Mouse (Mus musculus): ENCODE results near the gene Kpna1. TPM values are rescaled to one million over a fixed set of nuclear protein-coding genes. Genes with fewer than 3 reads are reported as not detected.

The Kpna1 gene
- total and polyA plus RNA-seq, 3 experiments, result 22.1 to 63.9 (median 57.9) TPM

- no peak overlapping the region for H3K27ac ChIP-seq (ENCODE audit: insufficient read depth, low read depth)
- DNase-seq (ENCODE audit: extremely low read depth), result no peak
- H3K9ac ChIP-seq (ENCODE audit: insufficient read depth, low read depth), result no peak overlapping the region
- in situ Hi-C loops (cut with MboI; ENCODE audit: low pct_ligation_motif_present, low pct_unique_long_range_greater_than_20kb, low sequenced_read_pairs) (no loop called here), dilution Hi-C loops (cut with MboI; ENCODE audit: extremely low pct_ligation_motif_present, extremely low pct_unique_long_range_greater_than_20kb, low sequenced_read_pairs) (no loop called here)
- H3K4me3 ChIP-seq (replicated peaks in 1 of 3; ENCODE audit: low read depth in 2 of 3, low read length in 2 of 3, poor library complexity in 1 of 3), result no peak overlapping the region
- no peaks in the 10 kb centered on the region for H3K27me3 ChIP-seq (replicated peaks)
- TF ChIP-seq TBP (conservative IDR thresholded peaks at IDR 0.05; ENCODE audit: low read depth, low read length), result 0 out of 2 replicates have a peak, but pooled peaks have one; percentile 59
- peak in 1 of 2 experiments; percentile 63; a peak in 2 of 4 replicates for TF ChIP-seq CTCF (conservative IDR thresholded peaks at IDR 0.05 in 1 of 2, IDR thresholded peaks at IDR 0.05 in 1 of 2; ENCODE audit: low read depth in 2 of 2, low read length in 2 of 2)
- no peak for TF ChIP-seq ZC3H11A (IDR thresholded peaks at IDR 0.05; ENCODE audit: low read depth, low read length)
- TF ChIP-seq SMC3 (IDR thresholded peaks at IDR 0.05; ENCODE audit: low read depth, low read length), result peak; percentile 36
- TF ChIP-seq CHD1 (IDR thresholded peaks at IDR 0.05; ENCODE audit: low read depth, low read length), result no peak
- no peak for TF ChIP-seq MAFK (IDR thresholded peaks at IDR 0.05; ENCODE audit: insufficient replicate concordance, low read length)
- TF ChIP-seq PAX5 (IDR thresholded peaks at IDR 0.05; ENCODE audit: low read length), result no peak
- no peak for TF ChIP-seq ETS1 (conservative IDR thresholded peaks at IDR 0.05; ENCODE audit: low read depth, low read length)
- TF ChIP-seq ELF1 (IDR thresholded peaks at IDR 0.05; ENCODE audit: low read depth, low read length), result no peak
- peak; percentile 89 for TF ChIP-seq ZNF384 (IDR thresholded peaks at IDR 0.05; ENCODE audit: low read depth, low read length)
- no peak for TF ChIP-seq USF1 (IDR thresholded peaks at IDR 0.05; ENCODE audit: low read depth, low read length)
- TF ChIP-seq HCFC1 (IDR thresholded peaks at IDR 0.05; ENCODE audit: low read depth, low read length), result no peak
- peak; percentile 43 for TF ChIP-seq RAD21 (IDR thresholded peaks at IDR 0.05; ENCODE audit: low read depth, low read length)
- H3K4me2 ChIP-seq (ENCODE audit: insufficient read depth, low read depth, poor library complexity, severe bottlenecking), result no peak overlapping the region
- no peaks in the 10 kb centered on the region for H3K4me1 ChIP-seq (ENCODE audit: control insufficient read depth in 1 of 2, insufficient read depth in 2 of 2)
- H3K9me3 ChIP-seq (replicated peaks; ENCODE audit: low read length), result no peaks in the 10 kb centered on the region
- no peaks in the 10 kb centered on the region for H3K79me2 ChIP-seq (replicated peaks; ENCODE audit: control insufficient read depth, extremely low read depth, insufficient read depth, poor library complexity, severe bottlenecking)
- peaks cover 46 to 83% of the 10 kb centered on the region in 2 experiments for H3K36me3 ChIP-seq (replicated peaks in 1 of 2; ENCODE audit: control insufficient read depth in 1 of 2, insufficient read depth in 1 of 2, low read length in 1 of 2)
Observed at GRCm38 (mm10) chr16:35967319-35967718, 11.2 kb upstream of the Kpna1 start.

- Histone ChIP-seq H3K9ac (ENCODE audit: insufficient read depth, low read depth) (no peak overlapping the region), H3K79me2 (replicated peaks; ENCODE audit: control insufficient read depth, extremely low read depth, insufficient read depth, poor library complexity, severe bottlenecking) (no peaks in the 10 kb centered on the region), H3K4me3 (replicated peaks in 1 of 3; ENCODE audit: low read depth in 2 of 3, low read length in 2 of 3, poor library complexity in 1 of 3) (no peak overlapping the region), H3K27ac (ENCODE audit: insufficient read depth, low read depth) (no peak overlapping the region), H3K27me3 (replicated peaks) (no peaks in the 10 kb centered on the region), H3K4me1 (ENCODE audit: control insufficient read depth in 1 of 2, insufficient read depth in 2 of 2) (no peaks in the 10 kb centered on the region), H3K9me3 (replicated peaks; ENCODE audit: low read length) (no peaks in the 10 kb centered on the region), H3K4me2 (ENCODE audit: insufficient read depth, low read depth, poor library complexity, severe bottlenecking) (no peak overlapping the region), H3K36me3 (replicated peaks in 1 of 2; ENCODE audit: control insufficient read depth in 1 of 2, insufficient read depth in 1 of 2, low read length in 1 of 2) (peaks cover 49 to 87% of the 10 kb centered on the region in 2 experiments)
- dilution Hi-C loops (cut with MboI; ENCODE audit: extremely low pct_ligation_motif_present, extremely low pct_unique_long_range_greater_than_20kb, low sequenced_read_pairs), result no loop called here
- TF ChIP-seq CHD2 (IDR thresholded peaks at IDR 0.05; ENCODE audit: low read length) (no peak), CTCF (conservative IDR thresholded peaks at IDR 0.05 in 1 of 2, IDR thresholded peaks at IDR 0.05 in 1 of 2; ENCODE audit: low read depth in 2 of 2, low read length in 2 of 2) (no peak), RCOR1 (conservative IDR thresholded peaks at IDR 0.05; ENCODE audit: low read depth, low read length) (no peak), MYC (IDR thresholded peaks at IDR 0.05; ENCODE audit: low read depth, low read length) (no peak), ZMIZ1 (IDR thresholded peaks at IDR 0.05; ENCODE audit: low read depth, low read length) (no peak), ELF1 (IDR thresholded peaks at IDR 0.05; ENCODE audit: low read depth, low read length) (no peak)
- in situ Hi-C loops (cut with MboI; ENCODE audit: low pct_ligation_motif_present, low pct_unique_long_range_greater_than_20kb, low sequenced_read_pairs), result no loop called here
- DNase-seq (ENCODE audit: extremely low read depth), result no peak
Observed at GRCm38 (mm10) chr16:35968149-35968548, 10.4 kb upstream of the Kpna1 start.

All from CH12.LX (cell line).